9 mouse cellular contexts compared by ENCODE assay signal in the genomic region with DNA sequence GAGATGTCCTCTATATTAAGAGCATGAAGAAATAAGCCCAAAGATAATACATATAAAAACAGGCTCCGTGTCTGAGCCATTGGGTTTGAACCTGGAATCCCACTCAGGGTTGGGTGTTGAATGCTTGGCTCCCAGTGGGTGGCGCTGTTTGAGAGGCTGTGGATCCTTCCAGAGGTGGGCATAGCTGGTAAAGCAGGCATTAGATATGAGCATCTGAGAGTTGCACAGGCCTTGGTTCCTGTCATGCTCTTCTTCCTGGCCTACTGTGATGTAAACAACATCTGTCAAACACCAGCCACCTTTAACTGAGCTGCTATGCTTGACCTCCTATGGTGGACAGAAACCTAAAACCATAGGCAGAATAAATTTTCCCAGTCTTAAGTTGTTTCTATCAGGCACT. TPM values are rescaled to one million over a fixed set of nuclear protein-coding genes. Genes with fewer than 3 reads are reported as not detected.
A peak's percentile ranks its signal among the peaks of the same experiment; 100 is the strongest.
DNase-seq lines count a peak whose midpoint lies in the region; ATAC-seq and TF ChIP-seq lines count a peak whose summit lies in the region.
"Had no signal": no experiment of that assay in that cellular context is flagged by ENCODE, and none has a peak within 500 bp of the region (broad histone marks: within the 10 kb centered on the region; RNA-seq: fewer than 3 reads in every experiment).

No protein-coding gene starts in this region.

- no peaks in the 10 kb centered on the region for H3K9me3 ChIP-seq in ES-Bruce4 (replicated peaks; ENCODE audit: control insufficient read depth, insufficient read depth, low read length, poor library complexity, severe bottlenecking)
- H3K9me3 ChIP-seq in forebrain, embryonic 16.5 days (ENCODE audit: control insufficient read depth, low read length) = no peaks in the 10 kb centered on the region
- H3K9me3 ChIP-seq: limb, embryonic 15.5 days had no signal

- TF ChIP-seq CTCF in kidney, adult 2 months (conservative IDR thresholded peaks at IDR 0.05; ENCODE audit: insufficient read depth, insufficient read length, low read depth, low read length) = no peak
- TF ChIP-seq CTCF in ES-Bruce4 (IDR thresholded peaks at IDR 0.05; ENCODE audit: low read depth, low read length) = peak; percentile 55

- no peaks in the 10 kb centered on the region for H3K27me3 ChIP-seq in kidney, adult 2 months (replicated peaks; ENCODE audit: control insufficient read depth, insufficient read depth, low read length)
- no peaks in the 10 kb centered on the region for H3K27me3 ChIP-seq in ES-Bruce4 (ENCODE audit: control insufficient read depth, insufficient read depth, low read length, poor library complexity, severe bottlenecking)
- no peaks in the 10 kb centered on the region for H3K27me3 ChIP-seq in forebrain, embryonic 16.5 days (replicated peaks; ENCODE audit: control insufficient read depth, insufficient read depth, low read length)
- H3K27me3 ChIP-seq: limb, embryonic 15.5 days had no signal

- no peak overlapping the region for H3K27ac ChIP-seq in kidney, adult 2 months (ENCODE audit: insufficient read depth, low read depth, low read length)
- H3K27ac ChIP-seq in ES-Bruce4 (ENCODE audit: insufficient read depth, low read length) = no peak overlapping the region
- peak overlapping the region; percentile 42; the same call in 1 of the 2 replicates for H3K27ac ChIP-seq in forebrain, embryonic 16.5 days (ENCODE audit: low read length)
- H3K27ac ChIP-seq: limb, embryonic 15.5 days had no signal

- no peaks in the 10 kb centered on the region for H3K4me1 ChIP-seq in kidney, adult 2 months (ENCODE audit: control insufficient read depth, insufficient read depth, low read length)
- no peaks in the 10 kb centered on the region for H3K4me1 ChIP-seq in ES-Bruce4 (ENCODE audit: control insufficient read depth, insufficient read depth, low read length)
- peaks cover 20% of the 10 kb centered on the region for H3K4me1 ChIP-seq in forebrain, embryonic 16.5 days (replicated peaks; ENCODE audit: control insufficient read depth, insufficient read depth, low read length)
- H3K4me1 ChIP-seq: limb, embryonic 15.5 days had no signal

- DNase-seq in kidney, postnatal 4 days = peak; percentile 18 to 22
- no peak for DNase-seq in kidney, adult 2 months
- DNase-seq in 416B (ENCODE audit: low read depth) = peak; percentile 46
- no peak for DNase-seq in Muller cell, postnatal 12 days (ENCODE audit: inconsistent ontology term)
- no peak for DNase-seq in yolk sac, embryonic 10.5 days (ENCODE audit: low spot score)
- DNase-seq: gastrocnemius, postnatal 14 days had no signal

- H3K4me3 ChIP-seq in kidney, adult 2 months (ENCODE audit: insufficient read depth, low read depth, low read length) = no peak overlapping the region
- no peak overlapping the region for H3K4me3 ChIP-seq in ES-Bruce4 (ENCODE audit: low read depth, low read length)
- no peak overlapping the region for H3K4me3 ChIP-seq in forebrain, embryonic 16.5 days (replicated peaks; ENCODE audit: low read length)
- H3K4me3 ChIP-seq: limb, embryonic 15.5 days had no signal

- 37% methylated on average over 2 of the region's 2 CpGs for WGBS in kidney, adult 2 months
- 46% methylated on average over 2 of the region's 2 CpGs for WGBS in forebrain, embryonic 16.5 days

- no peak overlapping the region for H3K9ac ChIP-seq in ES-Bruce4 (ENCODE audit: low read depth, poor library complexity, severe bottlenecking)
- H3K9ac ChIP-seq in forebrain, embryonic 16.5 days (replicated peaks; ENCODE audit: low read depth, low read length) = no peak overlapping the region
- H3K9ac ChIP-seq: limb, embryonic 15.5 days had no signal

- peak overlapping the region; percentile 27; the same call in 1 of the 2 replicates for H3K4me2 ChIP-seq in forebrain, embryonic 16.5 days (ENCODE audit: low read length)
- H3K4me2 ChIP-seq: limb, embryonic 15.5 days had no signal

- no peak for TF ChIP-seq EP300 in ES-Bruce4 (IDR thresholded peaks at IDR 0.05; ENCODE audit: insufficient read depth, low read depth, low read length)

- ATAC-seq in forebrain, embryonic 16.5 days = no peak

- no peak for TF ChIP-seq POLR2A in kidney, adult 2 months (IDR thresholded peaks at IDR 0.05; ENCODE audit: low read depth, low read length)
- TF ChIP-seq POLR2A in ES-Bruce4 (IDR thresholded peaks at IDR 0.05; ENCODE audit: insufficient read depth, low read length) = no peak

- H3K36me3 ChIP-seq in kidney, adult 2 months (ENCODE audit: control insufficient read depth, insufficient read depth, low read length) = no peaks in the 10 kb centered on the region
- no peaks in the 10 kb centered on the region for H3K36me3 ChIP-seq in ES-Bruce4 (ENCODE audit: control insufficient read depth, insufficient read depth, low read length, poor library complexity, severe bottlenecking)
- H3K36me3 ChIP-seq in forebrain, embryonic 16.5 days (ENCODE audit: control insufficient read depth, insufficient read depth) = no peaks in the 10 kb centered on the region
- H3K36me3 ChIP-seq: limb, embryonic 15.5 days had no signal

RNA-seq across cellular contexts. Expression of a gene that starts 38.7 kb away (rescaled TPM):
- 0.04 and 0.08 TPM in 2 replicates for polyA plus RNA-seq in kidney, adult 2 months (2012; rRNA removed)
- polyA plus RNA-seq in ES-Bruce4 (2011; ENCODE audit: insufficient read depth, insufficient read length, low read depth, missing spikeins) = not detected in 2 replicates
- 1.5 and 2.5 TPM in 2 replicates for polyA plus RNA-seq in forebrain, embryonic 16.5 days (2015; fragmentation: Nextera tagmentation; extraction: Ambion mirVana)

Comparison
In these comparisons a context has a peak if more than half of its experiments do, and no peak if none do; other contexts are left out.
1. DNase-seq: peak in kidney, postnatal 4 days (2 of 2) and 416B (single experiment); none in kidney, adult 2 months (single experiment), Muller cell, postnatal 12 days (single experiment) and yolk sac, embryonic 10.5 days (single experiment).